Mouse (Mus musculus): ENCODE measurements around the gene Psmb9.
"Not testable (repeated sequence)": the region's sequence is repeated elsewhere in the genome, so short reads cannot be mapped to it uniquely, and the experiment has no call there.

GRCm38 (mm10) chr17:34219096-34219495 lies 31.5 kb upstream of the Psmb9 start:
- not testable (repeated sequence) for TF ChIP-seq POLR2A (IDR thresholded peaks at IDR 0.05; ENCODE audit: control insufficient read depth, extremely low read depth, insufficient read depth, low read length, poor library complexity)
- peak; percentile 65; the same call in 1 of the 2 replicates for TF ChIP-seq CTCF (IDR thresholded peaks at IDR 0.05; ENCODE audit: borderline replicate concordance, control insufficient read depth, extremely low read depth, insufficient read depth, low read length, poor library complexity)
